Mouse (Mus musculus) cortical plate, adult 2 months (tissue): ENCODE measurements around the gene Nfib. TPM values are rescaled to one million over a fixed set of nuclear protein-coding genes. Genes with fewer than 3 reads are reported as not detected.
A peak's percentile ranks its signal among the peaks of the same experiment; 100 is the strongest.

Experiments used
- H3K27ac ChIP-seq: fragments of 200-500 bp; 2 replicates; pipeline ENCODE4 v1.5.1; 2012; ENCODE audit warnings: low read length, control low read depth, inconsistent platforms; ENCODE audit not compliant: insufficient read depth
- H3K4me1 ChIP-seq: fragments of 200-500 bp; 2 replicates; pipeline ENCODE4 v1.6.1; 2011; ENCODE audit warnings: low read length; ENCODE audit not compliant: control insufficient read depth, insufficient read depth
- H3K4me3 ChIP-seq: fragments of 200-500 bp; 2 replicates; pipeline ENCODE4 v1.5.1; 2011; ENCODE audit warnings: mild to moderate bottlenecking, low read length, control low read depth; ENCODE audit not compliant: insufficient read depth
- CTCF ChIP-seq: fragments of 200-500 bp; IDR thresholded peaks from 2 replicates; pipeline ENCODE4 v1.5.1; 2011; ENCODE audit warnings: mild to moderate bottlenecking, control low read depth, low read length; ENCODE audit not compliant: insufficient read depth; ENCODE audit errors: extremely low read depth
- POLR2A ChIP-seq: fragments of 200-500 bp; IDR thresholded peaks from 2 replicates; pipeline ENCODE4 v1.6.1; 2011; ENCODE audit warnings: mild to moderate bottlenecking, low read length, control low read depth; ENCODE audit not compliant: insufficient read depth; ENCODE audit errors: extremely low read depth
- polyA plus RNA-seq: library from polyadenylated mRNA; depleted of rRNA; stranded (reverse); fragments of >200 nt; gene quantifications from 2 replicates; pipeline ENCODE4 v1.2.3, GENCODE M21; 2012

Nfib gene
- polyA plus RNA-seq, 1 experiment, result 31.8 TPM

DNA sequence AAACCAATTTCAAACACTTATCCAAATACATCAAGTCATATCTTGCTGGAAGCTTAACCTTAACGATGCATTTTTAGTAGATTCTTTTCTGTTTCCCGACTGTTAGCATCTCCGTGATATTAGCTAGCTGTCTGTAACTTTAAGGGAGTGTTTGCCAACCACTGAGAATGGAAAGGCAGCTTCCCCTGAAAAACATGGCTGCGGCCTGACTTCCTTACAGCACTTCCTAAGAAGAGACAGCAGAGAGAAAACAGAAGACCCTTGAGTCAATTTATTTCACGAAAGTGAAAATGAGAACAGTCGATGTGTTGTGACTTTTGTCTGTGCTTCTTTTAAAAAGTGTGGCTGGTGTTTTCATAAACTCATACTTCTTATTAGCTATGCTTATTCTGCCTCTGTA, 222.3 kb downstream of the Nfib start:
- TF ChIP-seq POLR2A (no peak), CTCF (no peak)
- H3K4me1 ChIP-seq, result peaks cover 6% of the 10 kb centered on the region
- no peak overlapping the region for H3K27ac ChIP-seq
- H3K4me3 ChIP-seq, result no peak overlapping the region

DNA sequence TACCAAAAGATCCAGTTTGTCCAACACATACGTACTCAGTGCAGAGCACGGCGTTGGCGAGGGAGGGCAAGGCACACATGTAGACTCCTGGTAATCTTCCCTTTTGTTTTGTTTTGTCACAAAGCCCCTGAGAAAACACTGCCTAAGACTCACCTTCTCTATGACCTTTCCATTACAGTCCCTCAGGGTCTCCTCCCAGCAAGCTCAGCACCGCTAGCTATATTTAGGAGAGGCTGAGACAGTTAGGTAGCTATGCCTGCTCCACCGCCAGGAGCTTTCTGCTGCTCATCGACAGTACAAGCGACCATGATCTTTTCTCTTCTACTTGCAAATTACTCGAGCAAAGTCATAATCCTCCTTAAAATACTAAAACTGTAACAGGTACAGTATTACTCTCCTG, 224.9 kb downstream of the Nfib start:
- H3K4me1 ChIP-seq, result peaks cover 4% of the 10 kb centered on the region

GRCm38 (mm10) chr4:82479394-82479793, 226.2 kb downstream of the Nfib start:
- Histone ChIP-seq H3K4me3 (no peak overlapping the region), H3K27ac (no peak overlapping the region), H3K4me1 (peaks cover 2% of the 10 kb centered on the region; the same call in 1 of the 2 replicates)
- TF ChIP-seq CTCF, result no peak
- TF ChIP-seq POLR2A, result no peak

More for the DNA sequence above, 224.9 kb downstream of the Nfib start:
- Histone ChIP-seq H3K4me3 (no peak overlapping the region), H3K27ac (no peak overlapping the region)
- TF ChIP-seq CTCF (no peak), POLR2A (no peak)

GRCm38 (mm10) chr4:82477742-82478141, 227.8 kb downstream of the Nfib start:
- H3K4me1 ChIP-seq, result peaks cover 2% of the 10 kb centered on the region; the same call in 1 of the 2 replicates
- H3K4me3 ChIP-seq, result no peak overlapping the region
- H3K27ac ChIP-seq, result no peak overlapping the region
- no peak for TF ChIP-seq POLR2A
- no peak for TF ChIP-seq CTCF

GRCm38 (mm10) chr4:82476411-82476810, 229.1 kb downstream of the Nfib start:
- no peak overlapping the region for H3K27ac ChIP-seq
- H3K4me1 ChIP-seq, result no peaks in the 10 kb centered on the region
- TF ChIP-seq POLR2A, result no peak
- TF ChIP-seq CTCF, result no peak
- no peak overlapping the region for H3K4me3 ChIP-seq

GRCm38 (mm10) chr4:82474334-82474733, 231.2 kb downstream of the Nfib start:
- Histone ChIP-seq H3K4me3 (no peak overlapping the region), H3K27ac (no peak overlapping the region), H3K4me1 (peaks cover 2% of the 10 kb centered on the region; the same call in 1 of the 2 replicates)
- TF ChIP-seq CTCF (no peak), POLR2A (no peak)

DNA sequence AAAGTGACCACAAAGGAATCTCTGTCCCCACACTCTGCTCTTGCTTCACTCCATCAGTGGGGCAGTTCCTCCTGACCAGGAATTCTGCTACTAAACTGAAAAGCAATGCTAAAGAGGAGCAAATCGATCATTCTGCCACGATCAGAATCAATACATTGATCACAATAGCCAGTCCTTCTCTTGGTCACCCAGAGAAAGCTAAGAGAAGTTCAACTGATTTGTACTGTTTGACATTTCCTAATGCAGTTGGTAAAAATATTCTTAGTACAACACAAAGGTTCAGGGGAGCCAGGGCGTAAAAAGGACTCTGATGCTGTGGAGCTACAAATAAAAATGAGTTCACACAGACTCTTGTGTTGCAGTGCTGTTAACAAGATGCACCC, 234.6 kb downstream of the Nfib start:
- TF ChIP-seq POLR2A (no peak), CTCF (no peak)
- Histone ChIP-seq H3K4me3 (no peak overlapping the region), H3K27ac (no peak overlapping the region), H3K4me1 (peaks cover 4% of the 10 kb centered on the region; the same call in 1 of the 2 replicates)

DNA sequence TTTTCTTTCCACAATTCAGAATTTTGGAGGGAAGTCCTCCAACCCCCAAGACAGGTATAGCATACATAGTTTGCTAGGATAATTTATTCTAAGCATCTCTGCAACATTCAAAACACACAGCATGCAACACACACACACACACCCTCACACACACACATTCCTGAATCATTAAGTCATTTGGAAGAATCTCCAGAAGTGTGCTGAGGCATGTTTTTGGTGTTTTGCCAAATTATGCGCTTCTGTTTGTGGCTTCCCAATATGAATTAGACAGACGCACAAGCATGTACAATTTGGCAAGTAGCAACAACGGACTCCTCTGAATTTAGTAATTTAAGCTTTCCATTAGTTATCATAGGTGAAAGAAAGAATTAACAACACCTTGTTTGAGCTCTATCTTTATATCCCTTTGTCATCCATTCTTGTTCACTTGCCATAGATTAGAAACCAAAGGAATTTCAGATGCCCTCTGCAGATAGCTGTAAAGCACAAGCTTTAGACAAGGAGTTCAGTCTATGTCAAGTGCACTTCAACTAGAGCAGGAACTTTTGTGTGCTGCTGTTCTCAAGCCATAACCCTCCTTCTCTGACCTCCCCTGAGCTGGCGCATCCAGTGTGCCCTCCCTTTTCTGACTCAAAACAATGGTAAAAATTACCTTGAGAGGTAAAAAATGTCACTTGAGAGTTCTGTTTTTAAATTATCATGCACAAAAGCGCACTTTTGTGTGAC, 235.2 kb downstream of the Nfib start:
- TF ChIP-seq CTCF (no peak), POLR2A (no peak)
- peaks cover 4% of the 10 kb centered on the region; the same call in 1 of the 2 replicates for H3K4me1 ChIP-seq
- no peak overlapping the region for H3K27ac ChIP-seq
- no peak overlapping the region for H3K4me3 ChIP-seq

GRCm38 (mm10) chr4:82468944-82469343, 236.6 kb downstream of the Nfib start:
- TF ChIP-seq CTCF (no peak), POLR2A (no peak)
- no peak overlapping the region for H3K4me3 ChIP-seq
- H3K4me1 ChIP-seq, result peaks cover 8% of the 10 kb centered on the region; the same call in 1 of the 2 replicates
- H3K27ac ChIP-seq, result no peak overlapping the region

DNA sequence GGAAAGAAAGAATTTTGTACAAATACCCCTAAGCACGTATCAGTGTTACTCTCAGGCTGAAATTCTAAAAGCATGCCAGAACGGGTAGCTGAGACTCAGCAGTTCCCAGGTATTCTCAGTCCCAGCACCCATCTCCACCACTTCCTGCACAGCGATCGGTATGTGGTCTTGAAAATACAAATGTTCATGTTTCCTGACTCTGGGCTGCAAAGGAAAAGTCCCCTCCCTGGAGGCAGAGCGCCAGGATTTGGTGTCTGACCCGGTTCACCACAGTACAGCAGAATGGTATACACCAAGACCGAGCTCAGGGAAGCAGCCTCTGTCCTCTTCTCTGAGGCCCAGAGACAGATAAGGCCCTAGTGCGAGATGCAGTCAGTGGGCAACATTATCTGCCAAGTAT, 238.8 kb downstream of the Nfib start:
- TF ChIP-seq POLR2A, result no peak
- no peak for TF ChIP-seq CTCF
- Histone ChIP-seq H3K27ac (peak overlapping the region; percentile 33; the same call in 1 of the 2 replicates), H3K4me1 (peaks cover 8% of the 10 kb centered on the region; the same call in 1 of the 2 replicates), H3K4me3 (no peak overlapping the region)
